Mouse (Mus musculus) neural tube, embryonic 12.5 days (tissue): ENCODE data around the gene Smap2. TPM values are rescaled to one million over a fixed set of nuclear protein-coding genes. Genes with fewer than 3 reads are reported as not detected.
"Not testable (repeated sequence)": the region's sequence is repeated elsewhere in the genome, so short reads cannot be mapped to it uniquely, and the experiment has no call there.

ENCODE experiments used
- ATAC-seq: fragments of 200-750 bp; cut with Nextera tagmentation; 2 replicates; pipeline ENCODE4 v1.8.0; 2017; ENCODE audit warnings: low read depth, mild to moderate bottlenecking, moderate TSS enrichment, moderate library complexity; ENCODE audit not compliant: low FRiP score
- H3K27ac ChIP-seq: fragments of 300-500 bp; sonication (generic); 2 replicates; pipeline ENCODE4 v1.5.1; 2016
- H3K27me3 ChIP-seq: fragments of 300-500 bp; sonication (generic); replicated peaks from 2 replicates; pipeline ENCODE4 v1.6.1; 2016; ENCODE audit warnings: mild to moderate bottlenecking
- H3K36me3 ChIP-seq: fragments of 300-500 bp; sonication (generic); 2 replicates; pipeline ENCODE4 v1.6.1; 2016; ENCODE audit warnings: mild to moderate bottlenecking
- H3K4me1 ChIP-seq: fragments of 300-500 bp; sonication (generic); 2 replicates; pipeline ENCODE4 v1.6.1; 2016
- H3K4me2 ChIP-seq: fragments of 300-500 bp; sonication (generic); replicated peaks from 2 replicates; pipeline ENCODE4 v1.6.1; 2016; ENCODE audit warnings: mild to moderate bottlenecking
- H3K4me3 ChIP-seq: fragments of 300-500 bp; sonication (generic); 2 replicates; pipeline ENCODE4 v1.5.1; 2016
- H3K9ac ChIP-seq: fragments of 300-500 bp; sonication (generic); 2 replicates; pipeline ENCODE4 v1.6.1; 2016; ENCODE audit warnings: mild to moderate bottlenecking
- H3K9me3 ChIP-seq: fragments of 300-500 bp; sonication (generic); 2 replicates; pipeline ENCODE4 v1.6.1; 2016; ENCODE audit warnings: mild to moderate bottlenecking
- WGBS: fragments of 180-500 bp; shearing (Covaris S2); methylation state at CpG from one replicate; pipeline ENCODE4 v1.1.7; 2016; 5-methylcytosine and 5-hydroxymethylcytosine counted together
- polyA plus RNA-seq: library from polyadenylated mRNA; unstranded; fragments of >200 nt; fragmentation: Nextera tagmentation; extraction: Ambion mirVana; gene quantifications from 2 replicates; pipeline ENCODE4 v1.2.1, GENCODE M21; 2016

Smap2 gene
- polyA plus RNA-seq = 39.0 and 44.5 TPM in 2 replicates

GRCm38 (mm10) chr4:121016928-121017657 lies at the start of gene Smap2:
Gene Smap2 (minus strand): TSS chr4:121017247.
- Histone ChIP-seq H3K4me2 (peak within 1 kb of the TSS; percentile 93), H3K27me3 (no peaks in the 10 kb centered on the region), H3K9ac (peak within 1 kb of the TSS; percentile 92), H3K4me3 (peak within 1 kb of the TSS; percentile 93), H3K4me1 (peaks cover 11% of the 10 kb centered on the region), H3K27ac (peak within 1 kb of the TSS; percentile 47; the same call in 1 of the 2 replicates), H3K9me3 (no peaks in the 10 kb centered on the region), H3K36me3 (no peaks in the 10 kb centered on the region)
- ATAC-seq = peak; percentile 97
- under 1% methylated on average over 47 of the region's 48 CpGs for WGBS

GRCm38 (mm10) chr4:121065336-121065735 lies 48.3 kb upstream of the Smap2 start:
- peaks cover 39% of the 10 kb centered on the region for H3K36me3 ChIP-seq
- no peaks in the 10 kb centered on the region for H3K27me3 ChIP-seq
- H3K4me1 ChIP-seq = no peaks in the 10 kb centered on the region
- ATAC-seq = no peak
- WGBS = 92% methylated on average over 2 of the region's 2 CpGs
- H3K4me3 ChIP-seq = no peak overlapping the region
- H3K9me3 ChIP-seq = no peaks in the 10 kb centered on the region
- H3K27ac ChIP-seq = no peak overlapping the region
- no peak overlapping the region for H3K9ac ChIP-seq
- H3K4me2 ChIP-seq = no peak overlapping the region

- not testable (repeated sequence) for H3K9me3 ChIP-seq, H3K9ac ChIP-seq, ATAC-seq, H3K4me2 ChIP-seq, H3K4me1 ChIP-seq, H3K27ac ChIP-seq, H3K4me3 ChIP-seq, H3K27me3 ChIP-seq
- 92% methylated on average over 10 of the region's 10 CpGs for WGBS
- peaks cover 27% of the 10 kb centered on the region for H3K36me3 ChIP-seq
These were observed 42.2 kb upstream of the Smap2 start for GRCm38 (mm10) chr4:121059218-121059617.

- Histone ChIP-seq H3K9ac (no peak overlapping the region), H3K36me3 (peaks cover 23% of the 10 kb centered on the region), H3K27me3 (peaks cover 13% of the 10 kb centered on the region), H3K9me3 (no peaks in the 10 kb centered on the region), H3K27ac (no peak overlapping the region), H3K4me3 (no peak overlapping the region), H3K4me1 (peaks cover 1% of the 10 kb centered on the region; the same call in 1 of the 2 replicates), H3K4me2 (no peak overlapping the region)
- WGBS = 82% methylated on average over 2 of the region's 2 CpGs
- no peak for ATAC-seq
These were observed 40.0 kb upstream of the Smap2 start for GRCm38 (mm10) chr4:121057032-121057431.

GRCm38 (mm10) chr4:121056342-121056741 lies 39.3 kb upstream of the Smap2 start:
- H3K27ac ChIP-seq = no peak overlapping the region
- 49% methylated on average over 3 of the region's 3 CpGs for WGBS
- peaks cover 13% of the 10 kb centered on the region for H3K27me3 ChIP-seq
- ATAC-seq = no peak
- no peaks in the 10 kb centered on the region for H3K9me3 ChIP-seq
- no peak overlapping the region for H3K4me2 ChIP-seq
- H3K36me3 ChIP-seq = peaks cover 21% of the 10 kb centered on the region
- no peak overlapping the region for H3K4me3 ChIP-seq
- peaks cover 4% of the 10 kb centered on the region; the same call in 1 of the 2 replicates for H3K4me1 ChIP-seq
- no peak overlapping the region for H3K9ac ChIP-seq

- Histone ChIP-seq H3K4me3 (0 out of 2 replicates have a peak overlapping the region, but pooled peaks have one; percentile 19), H3K27me3 (peaks cover 13% of the 10 kb centered on the region), H3K4me1 (peaks cover 4% of the 10 kb centered on the region; the same call in 1 of the 2 replicates), H3K36me3 (peaks cover 4% of the 10 kb centered on the region; the same call in 1 of the 2 replicates), H3K4me2 (peak overlapping the region; percentile 44), H3K9me3 (no peaks in the 10 kb centered on the region), H3K9ac (0 out of 2 replicates have a peak overlapping the region, but pooled peaks have one; percentile 33), H3K27ac (no peak overlapping the region)
- WGBS = 11% methylated on average over 35 of the region's 35 CpGs
- peak; percentile 41 for ATAC-seq
These were observed 35.6 kb upstream of the Smap2 start for GRCm38 (mm10) chr4:121052454-121053323.

- peaks cover 4% of the 10 kb centered on the region; the same call in 1 of the 2 replicates for H3K4me1 ChIP-seq
- H3K36me3 ChIP-seq = peaks cover 4% of the 10 kb centered on the region; the same call in 1 of the 2 replicates
- peaks cover 13% of the 10 kb centered on the region for H3K27me3 ChIP-seq
- no peak overlapping the region for H3K27ac ChIP-seq
- no peak overlapping the region for H3K4me2 ChIP-seq
- H3K4me3 ChIP-seq = no peak overlapping the region
- ATAC-seq = peak; percentile 59
- WGBS = 12% methylated on average over 4 of the region's 4 CpGs
- H3K9me3 ChIP-seq = no peaks in the 10 kb centered on the region
- H3K9ac ChIP-seq = no peak overlapping the region
These were observed 34.8 kb upstream of the Smap2 start for GRCm38 (mm10) chr4:121051863-121052262.

GRCm38 (mm10) chr4:121042946-121043345 lies 25.9 kb upstream of the Smap2 start:
- peaks cover 28% of the 10 kb centered on the region for H3K4me1 ChIP-seq
- no peak overlapping the region for H3K27ac ChIP-seq
- H3K27me3 ChIP-seq = peaks cover 25% of the 10 kb centered on the region
- H3K9me3 ChIP-seq = no peaks in the 10 kb centered on the region
- ATAC-seq = no peak
- no peak overlapping the region for H3K9ac ChIP-seq
- no peak overlapping the region for H3K4me2 ChIP-seq
- H3K36me3 ChIP-seq = no peaks in the 10 kb centered on the region
- no peak overlapping the region for H3K4me3 ChIP-seq
- 51% methylated on average over 3 of the region's 3 CpGs for WGBS

- no peaks in the 10 kb centered on the region for H3K36me3 ChIP-seq
- no peak overlapping the region for H3K4me3 ChIP-seq
- H3K27ac ChIP-seq = no peak overlapping the region
- no peak overlapping the region for H3K4me2 ChIP-seq
- ATAC-seq = no peak
- H3K9me3 ChIP-seq = no peaks in the 10 kb centered on the region
- no peak overlapping the region for H3K9ac ChIP-seq
- peaks cover 26% of the 10 kb centered on the region for H3K27me3 ChIP-seq
- whole genome bisulfite sequencing = 53% methylated on average over 5 of the region's 5 CpGs
- H3K4me1 ChIP-seq = peaks cover 28% of the 10 kb centered on the region
These were observed 25.4 kb upstream of the Smap2 start for GRCm38 (mm10) chr4:121042472-121042871.

GRCm38 (mm10) chr4:121040897-121041671 lies 24.0 kb upstream of the Smap2 start:
- Histone ChIP-seq H3K4me2 (peak overlapping the region; percentile 72), H3K9me3 (no peaks in the 10 kb centered on the region), H3K27ac (peak overlapping the region; percentile 47; the same call in 1 of the 2 replicates), H3K4me3 (no peak overlapping the region), H3K36me3 (no peaks in the 10 kb centered on the region), H3K27me3 (peaks cover 26% of the 10 kb centered on the region), H3K9ac (peak overlapping the region; percentile 40; the same call in 1 of the 2 replicates), H3K4me1 (peaks cover 28% of the 10 kb centered on the region)
- 6% methylated on average over 18 of the region's 18 CpGs for WGBS
- peak; percentile 59 for ATAC-seq

GRCm38 (mm10) chr4:121040323-121040722 lies 23.3 kb upstream of the Smap2 start:
- 65% methylated on average over 14 of the region's 14 CpGs for WGBS
- 0 out of 2 replicates have a peak overlapping the region, but pooled peaks have one; percentile 54 for H3K9ac ChIP-seq

More at GRCm38 (mm10) chr4:121040323-121040722, 23.3 kb upstream of the Smap2 start:
- H3K4me1 ChIP-seq = peaks cover 28% of the 10 kb centered on the region
- no peaks in the 10 kb centered on the region for H3K9me3 ChIP-seq
- peak; percentile 33; the same call in 1 of the 2 replicates for ATAC-seq
- H3K27me3 ChIP-seq = peaks cover 26% of the 10 kb centered on the region
- no peak overlapping the region for H3K27ac ChIP-seq
- no peaks in the 10 kb centered on the region for H3K36me3 ChIP-seq
- H3K4me2 ChIP-seq = peak overlapping the region; percentile 72
- peak overlapping the region; percentile 39 for H3K4me3 ChIP-seq
